Mouse (Mus musculus) spleen, adult 2 months (tissue): ENCODE data around the gene Kcng4.

ENCODE experiments used
- CTCF ChIP-seq: fragments of 200-500 bp; IDR thresholded peaks from 2 replicates; pipeline ENCODE4 v1.5.1; 2011; ENCODE audit warnings: mild to moderate bottlenecking, inconsistent platforms; ENCODE audit not compliant: insufficient read depth, insufficient read length, insufficient replicate concordance; ENCODE audit errors: extremely low read depth
- POLR2A ChIP-seq: fragments of 200-500 bp; IDR thresholded peaks from 2 replicates; pipeline ENCODE4 v1.6.1; 2011; ENCODE audit warnings: low read depth, low read length, inconsistent platforms

GRCm38 (mm10) chr8:119623744-119624143 lies 11.7 kb downstream of the Kcng4 start:
- TF ChIP-seq CTCF (no peak), POLR2A (no peak)
